Mouse (Mus musculus): ENCODE measurements around the gene Plpp7. TPM values are rescaled to one million over a fixed set of nuclear protein-coding genes. Genes with fewer than 3 reads are reported as not detected.
A peak's percentile ranks its signal among the peaks of the same experiment; 100 is the strongest.

Plpp7 gene
- 10 to 100 TPM; 18.1 to 18.3 TPM for total RNA-seq (2021)

- peak; percentile 93 for DNase-seq
- intact Hi-C loops (cut with DNase I): no loop called here
Measured at GRCm38 (mm10) chr2:32095351-32096121, at the start of gene Plpp7. TSS of gene Plpp7 (plus strand) at chr2:32095528.

GRCm38 (mm10) chr2:32046009-32046408 lies 49.3 kb upstream of the Plpp7 start:
- intact Hi-C loops (cut with DNase I): loop anchor here (5.0 kb wide), 1 partner anchor 86 kb away; no protein-coding TSS in a partner anchor
- DNase-seq: no peak

GRCm38 (mm10) chr2:32047323-32047722 lies 48.0 kb upstream of the Plpp7 start:
- intact Hi-C loops (cut with DNase I): loop anchor here (5.0 kb wide), 1 partner anchor 85 kb away; no protein-coding TSS in a partner anchor
- DNase-seq: peak; percentile 55

GRCm38 (mm10) chr2:32051791-32052190 lies 43.5 kb upstream of the Plpp7 start:
- no peak for DNase-seq
- intact Hi-C loops (cut with DNase I): no loop called here

GRCm38 (mm10) chr2:32052418-32052817 lies 42.9 kb upstream of the Plpp7 start:
- intact Hi-C loops (cut with DNase I): no loop called here
- DNase-seq: no peak

GRCm38 (mm10) chr2:32055357-32055965 lies 39.9 kb upstream of the Plpp7 start:
- intact Hi-C loops (cut with DNase I): no loop called here
- no peak for DNase-seq

- intact Hi-C loops (cut with DNase I): no loop called here
- no peak for DNase-seq
Measured at GRCm38 (mm10) chr2:32056524-32056923, 38.8 kb upstream of the Plpp7 start.

GRCm38 (mm10) chr2:32057360-32057759 lies 38.0 kb upstream of the Plpp7 start:
- DNase-seq: no peak
- intact Hi-C loops (cut with DNase I): no loop called here

- DNase-seq: no peak
- intact Hi-C loops (cut with DNase I): no loop called here
Measured at GRCm38 (mm10) chr2:32057794-32058193, 37.5 kb upstream of the Plpp7 start.

GRCm38 (mm10) chr2:32058241-32058640 lies 37.1 kb upstream of the Plpp7 start:
- no peak for DNase-seq
- intact Hi-C loops (cut with DNase I): no loop called here

- no peak for DNase-seq
- intact Hi-C loops (cut with DNase I): no loop called here
Measured at GRCm38 (mm10) chr2:32058716-32059115, 36.6 kb upstream of the Plpp7 start.

GRCm38 (mm10) chr2:32059613-32060012 lies 35.7 kb upstream of the Plpp7 start:
- no peak for DNase-seq
- intact Hi-C loops (cut with DNase I): no loop called here

GRCm38 (mm10) chr2:32060228-32060805 lies 35.0 kb upstream of the Plpp7 start:
- DNase-seq: no peak
- intact Hi-C loops (cut with DNase I): no loop called here

GRCm38 (mm10) chr2:32061189-32061588 lies 34.1 kb upstream of the Plpp7 start:
- intact Hi-C loops (cut with DNase I): no loop called here
- no peak for DNase-seq

GRCm38 (mm10) chr2:32061722-32062505 lies 33.4 kb upstream of the Plpp7 start:
- DNase-seq: no peak
- intact Hi-C loops (cut with DNase I): no loop called here

GRCm38 (mm10) chr2:32062626-32063410 lies 32.5 kb upstream of the Plpp7 start:
- no peak for DNase-seq
- intact Hi-C loops (cut with DNase I): no loop called here

- DNase-seq: no peak
Measured at GRCm38 (mm10) chr2:32063451-32064151, 31.7 kb upstream of the Plpp7 start.

GRCm38 (mm10) chr2:32064913-32065312 lies 30.4 kb upstream of the Plpp7 start:
- DNase-seq: peak; percentile 80
- intact Hi-C loops (cut with DNase I): no loop called here

More at GRCm38 (mm10) chr2:32063451-32064151, 31.7 kb upstream of the Plpp7 start:
- intact Hi-C loops (cut with DNase I): no loop called here

GRCm38 (mm10) chr2:32065371-32065791 lies 29.9 kb upstream of the Plpp7 start:
- no peak for DNase-seq
- intact Hi-C loops (cut with DNase I): no loop called here

GRCm38 (mm10) chr2:32066005-32066404 lies 29.3 kb upstream of the Plpp7 start:
- intact Hi-C loops (cut with DNase I): no loop called here

More at GRCm38 (mm10) chr2:32066005-32066404, 29.3 kb upstream of the Plpp7 start:
- peak; percentile 45 for DNase-seq

All from left cerebral cortex, postnatal 4 days (tissue).